Mouse (Mus musculus) embryonic facial prominence, embryonic 14.5 days (tissue): ENCODE results near the gene Drg2. TPM values are rescaled to one million over a fixed set of nuclear protein-coding genes. Genes with fewer than 3 reads are reported as not detected.

Source experiments
- ATAC-seq: fragments of 200-750 bp; cut with Nextera tagmentation; 2 replicates; pipeline ENCODE4 v1.8.0; 2017; ENCODE audit warnings: low read depth, moderate number of reproducible peaks, moderate TSS enrichment
- DNase-seq: peaks from one replicate; pipeline ENCODE4 v3.0.0-alpha.2; 2015; ENCODE audit warnings: low spot score
- H3K27ac ChIP-seq: fragments of 300-500 bp; sonication (generic); replicated peaks from 2 replicates; pipeline ENCODE4 v1.5.1; 2014; ENCODE audit warnings: low read depth, mild to moderate bottlenecking, low read length, moderate library complexity
- H3K27me3 ChIP-seq: fragments of 300-500 bp; sonication (generic); replicated peaks from 2 replicates; pipeline ENCODE4 v1.6.1; 2014; ENCODE audit warnings: low read length; ENCODE audit not compliant: control insufficient read depth, insufficient read depth
- H3K36me3 ChIP-seq: fragments of 300-500 bp; sonication (generic); 2 replicates; pipeline ENCODE4 v1.6.1; 2014; ENCODE audit warnings: low read length, mixed read lengths; ENCODE audit not compliant: control insufficient read depth, insufficient read depth
- H3K4me1 ChIP-seq: fragments of 300-500 bp; sonication (generic); 2 replicates; pipeline ENCODE4 v1.6.1; 2014; ENCODE audit warnings: antibody characterized with exemption, low read length; ENCODE audit not compliant: control insufficient read depth, insufficient read depth
- H3K4me2 ChIP-seq: fragments of 300-500 bp; sonication (generic); 2 replicates; pipeline ENCODE4 v1.6.1; 2014; ENCODE audit warnings: low read depth, mild to moderate bottlenecking, low read length, moderate library complexity, mixed read lengths
- H3K4me3 ChIP-seq: fragments of 300-500 bp; sonication (generic); 2 replicates; pipeline ENCODE4 v1.5.1; 2014; ENCODE audit warnings: low read depth, mild to moderate bottlenecking, low read length
- H3K9ac ChIP-seq: fragments of 300-500 bp; sonication (generic); 2 replicates; pipeline ENCODE4 v1.6.1; 2014; ENCODE audit warnings: low read depth, mild to moderate bottlenecking, low read length, moderate library complexity, mixed read lengths
- H3K9me3 ChIP-seq: fragments of 300-500 bp; sonication (generic); 2 replicates; pipeline ENCODE4 v1.6.1; 2016; ENCODE audit warnings: low read length; ENCODE audit not compliant: control insufficient read depth
- WGBS: fragments of 180-500 bp; shearing (Covaris S2); extraction: QIAGEN DNeasy Blood & Tissue Kit; methylation state at CpG from one replicate; pipeline ENCODE4 v1.1.7; 2014; 5-methylcytosine and 5-hydroxymethylcytosine counted together
- polyA plus RNA-seq: library from polyadenylated mRNA; unstranded; fragments of >200 nt; fragmentation: Nextera tagmentation; extraction: Ambion mirVana; gene quantifications from 2 replicates; pipeline ENCODE4 v1.2.1, GENCODE M21; 2014

Drg2 gene
- polyA plus RNA-seq, 1 experiment from 2014 or later: 95.2 TPM

DNA sequence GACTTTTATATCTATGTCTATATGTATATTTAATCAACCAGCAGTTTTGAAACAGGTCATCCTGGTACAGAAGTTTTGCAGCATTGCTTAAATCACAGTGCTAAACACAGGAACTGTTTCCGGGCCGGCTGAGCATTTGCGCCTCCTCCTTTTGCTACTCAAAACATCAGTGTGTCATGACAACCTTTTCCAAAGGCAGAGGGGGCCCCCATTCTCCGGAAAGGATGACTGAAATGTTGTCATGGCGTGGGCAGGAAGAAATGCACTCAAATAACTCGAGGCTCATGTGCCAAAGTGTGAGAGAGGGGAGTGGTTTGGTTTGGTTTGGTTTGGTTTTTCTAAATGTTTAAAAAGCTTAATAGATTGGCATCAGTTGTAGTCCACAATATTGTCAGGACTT lies 11.5 kb upstream of the Drg2 start:
- Histone ChIP-seq H3K9me3 (no peaks in the 10 kb centered on the region), H3K4me1 (no peaks in the 10 kb centered on the region), H3K4me3 (no peak overlapping the region), H3K36me3 (peaks cover 53% of the 10 kb centered on the region), H3K4me2 (no peak overlapping the region), H3K27ac (no peak overlapping the region), H3K27me3 (no peaks in the 10 kb centered on the region), H3K9ac (no peak overlapping the region)
- 87% methylated on average over 6 of the region's 6 CpGs for WGBS
- ATAC-seq: no peak
- DNase-seq: no peak

DNA sequence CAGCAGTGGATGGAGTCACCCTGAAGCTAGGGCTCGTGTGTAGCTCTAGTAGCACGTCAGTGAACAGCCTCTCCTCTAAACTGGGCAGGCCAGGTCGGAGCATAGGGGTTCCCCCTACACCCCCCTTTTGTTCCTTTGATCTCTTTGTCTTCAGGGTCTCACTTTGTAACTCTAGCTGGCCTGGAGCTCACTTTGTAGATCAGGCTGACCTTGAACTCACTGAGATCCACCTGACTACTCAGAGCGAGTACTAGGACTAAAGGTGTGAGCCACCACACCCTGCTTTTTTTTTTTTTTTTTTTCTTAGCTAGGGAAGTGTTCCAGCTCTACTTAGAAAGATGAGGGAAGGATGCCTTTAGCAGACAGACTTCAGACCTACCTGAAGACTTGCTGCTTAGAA lies 10.4 kb upstream of the Drg2 start:
- DNase-seq: no peak
- 81% methylated on average over 4 of the region's 4 CpGs for WGBS
- peaks cover 42% of the 10 kb centered on the region for H3K36me3 ChIP-seq

DNA sequence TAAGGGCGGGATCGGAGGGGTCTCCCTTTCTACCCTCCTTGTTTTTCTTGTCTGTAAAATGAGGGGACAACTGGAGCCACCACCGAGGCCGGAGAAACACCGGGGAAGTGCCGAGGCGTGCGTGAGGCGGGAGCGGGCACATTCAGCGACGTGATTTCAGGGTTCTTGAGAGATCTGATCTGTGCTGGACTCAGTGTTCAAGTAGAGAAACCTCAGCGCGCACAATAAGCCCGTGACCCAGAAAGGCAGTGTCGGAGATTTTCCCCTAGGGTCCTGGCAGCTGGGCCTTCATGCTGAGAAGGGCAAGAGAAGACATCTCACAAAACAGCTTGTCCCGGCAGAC lies 325 bp downstream of the Drg2 start:
- DNase-seq (no peak), ATAC-seq (peak; percentile 5; the same call in 1 of the 2 replicates)
- Histone ChIP-seq H3K27ac (peak overlapping the region; percentile 50; the same call in 1 of the 2 replicates), H3K4me1 (peaks cover 4% of the 10 kb centered on the region), H3K4me2 (peak overlapping the region; percentile 62), H3K9me3 (no peaks in the 10 kb centered on the region), H3K4me3 (peak overlapping the region; percentile 62), H3K27me3 (no peaks in the 10 kb centered on the region), H3K9ac (peak overlapping the region; percentile 80), H3K36me3 (peaks cover 38% of the 10 kb centered on the region)
- WGBS: under 1% methylated on average over 17 of the region's 17 CpGs

More for the DNA sequence above, 10.4 kb upstream of the Drg2 start:
- H3K9me3 ChIP-seq: no peaks in the 10 kb centered on the region
- H3K4me2 ChIP-seq: no peak overlapping the region
- no peak for ATAC-seq
- H3K27ac ChIP-seq: no peak overlapping the region
- H3K27me3 ChIP-seq: no peaks in the 10 kb centered on the region
- no peak overlapping the region for H3K4me3 ChIP-seq
- no peak overlapping the region for H3K9ac ChIP-seq
- H3K4me1 ChIP-seq: no peaks in the 10 kb centered on the region

DNA sequence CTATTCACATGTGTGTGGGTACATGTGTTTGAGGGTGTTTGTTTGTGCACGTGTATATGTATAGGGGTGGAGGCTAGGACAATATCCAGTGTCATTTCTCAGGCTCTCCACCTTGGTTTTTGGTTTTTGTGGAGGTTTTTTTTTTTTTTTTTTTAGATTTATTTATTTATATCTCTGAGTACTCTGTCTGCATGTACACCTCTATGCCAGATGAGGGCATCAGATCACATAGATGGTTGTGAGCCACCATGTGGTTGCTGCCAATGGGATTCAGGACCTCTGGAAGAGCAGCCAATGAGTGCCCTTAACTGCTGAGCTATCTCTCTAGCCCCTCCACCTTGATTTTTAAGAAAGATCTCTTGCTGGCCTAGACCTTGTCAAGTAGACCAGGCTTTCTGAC lies 3.6 kb downstream of the Drg2 start:
- peaks cover 4% of the 10 kb centered on the region for H3K4me1 ChIP-seq
- WGBS: 90% methylated on average over 1 of the region's 1 CpGs
- no peak for ATAC-seq

DNA sequence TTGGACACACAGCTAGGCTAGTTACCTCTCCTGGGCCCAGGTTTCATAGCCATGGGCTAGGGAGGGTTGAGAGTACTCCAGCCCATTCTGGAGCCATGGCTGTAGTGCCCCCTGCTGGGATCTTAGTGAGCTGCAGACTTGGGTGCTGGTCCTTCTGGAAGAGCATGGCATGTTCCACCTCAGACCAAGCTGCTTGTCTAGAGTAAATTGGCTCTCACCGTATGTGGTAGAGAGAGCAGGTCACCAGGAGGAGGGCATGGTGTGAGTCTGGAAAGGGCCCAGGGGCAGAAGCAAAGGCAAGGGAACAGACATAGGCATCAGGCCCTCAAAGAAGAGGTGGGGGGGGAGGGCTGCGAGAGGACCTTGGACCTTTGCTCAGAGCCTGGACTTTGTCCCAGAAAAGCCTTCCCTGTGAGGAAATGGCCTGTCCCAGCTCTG lies 11.6 kb downstream of the Drg2 start:
- no peaks in the 10 kb centered on the region for H3K27me3 ChIP-seq
- DNase-seq (no peak), ATAC-seq (no peak)
- 98% methylated on average over 2 of the region's 2 CpGs for WGBS
- H3K9ac ChIP-seq: no peak overlapping the region
- peaks cover 83% of the 10 kb centered on the region for H3K36me3 ChIP-seq
- H3K4me3 ChIP-seq: no peak overlapping the region
- no peaks in the 10 kb centered on the region for H3K9me3 ChIP-seq
- H3K4me2 ChIP-seq: no peak overlapping the region
- no peaks in the 10 kb centered on the region for H3K4me1 ChIP-seq
- no peak overlapping the region for H3K27ac ChIP-seq

More for the DNA sequence above, 3.6 kb downstream of the Drg2 start:
- H3K9ac ChIP-seq: no peak overlapping the region
- no peak overlapping the region for H3K4me3 ChIP-seq
- H3K27me3 ChIP-seq: no peaks in the 10 kb centered on the region
- H3K36me3 ChIP-seq: peaks cover 71% of the 10 kb centered on the region
- H3K9me3 ChIP-seq: no peaks in the 10 kb centered on the region
- H3K4me2 ChIP-seq: no peak overlapping the region
- peak; percentile 14 for DNase-seq
- H3K27ac ChIP-seq: no peak overlapping the region

DNA sequence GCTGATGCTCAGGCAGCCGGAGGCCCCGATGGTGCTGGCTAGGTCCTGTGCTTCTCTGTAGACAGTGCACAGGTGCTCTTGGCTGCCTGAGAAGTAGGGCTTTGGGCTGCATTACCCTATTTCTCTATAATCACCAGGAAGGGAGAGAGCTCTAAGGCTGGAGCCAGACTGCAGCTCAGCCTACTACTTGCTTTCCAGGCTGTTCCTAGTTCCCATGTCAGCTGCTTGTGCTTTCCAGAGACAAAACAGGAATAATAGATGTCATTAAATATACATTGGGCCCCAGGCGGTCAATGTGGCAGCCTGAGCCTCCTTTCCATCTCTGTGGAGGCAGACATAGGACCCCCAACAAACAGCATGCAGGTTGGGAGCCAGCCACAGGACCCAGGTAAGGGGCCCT lies 14.6 kb downstream of the Drg2 start, which contains the start of gene Myo15:
Myo15 (plus strand) TSS at position 301 of the 400 bp plus-strand sequence.
- Histone ChIP-seq H3K9ac (no peak within 1 kb of the TSS), H3K9me3 (no peaks in the 10 kb centered on the region), H3K4me3 (no peak within 1 kb of the TSS), H3K4me2 (no peak within 1 kb of the TSS), H3K27me3 (no peaks in the 10 kb centered on the region), H3K36me3 (peaks cover 53% of the 10 kb centered on the region), H3K4me1 (no peaks in the 10 kb centered on the region), H3K27ac (no peak within 1 kb of the TSS)
- ATAC-seq: no peak
- no peak for DNase-seq
- WGBS: 96% methylated on average over 3 of the region's 3 CpGs

DNA sequence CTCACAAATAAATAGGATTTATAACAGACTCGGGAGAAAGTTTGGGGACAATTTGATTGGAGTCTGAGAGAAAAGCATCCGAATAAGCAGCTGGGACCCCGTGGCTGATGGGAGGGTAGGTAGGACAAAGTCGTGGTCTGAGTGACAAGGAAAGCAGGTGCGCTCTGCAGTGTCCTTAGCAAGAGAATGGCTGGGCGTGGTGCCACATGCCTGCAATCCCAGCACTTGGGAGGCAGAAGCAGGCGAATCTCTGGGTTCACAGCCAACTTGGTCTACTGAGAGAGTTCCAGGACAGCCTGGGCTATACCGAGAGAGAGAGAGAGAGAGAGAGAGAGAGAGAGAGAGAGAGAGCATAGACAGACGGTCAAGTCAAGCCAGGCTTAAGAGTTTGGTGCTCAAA lies 16.4 kb downstream of the Drg2 start:
- peaks cover 35% of the 10 kb centered on the region for H3K36me3 ChIP-seq
- DNase-seq: no peak
- H3K4me2 ChIP-seq: no peak overlapping the region
- H3K4me3 ChIP-seq: no peak overlapping the region
- H3K27me3 ChIP-seq: no peaks in the 10 kb centered on the region
- no peaks in the 10 kb centered on the region for H3K9me3 ChIP-seq
- ATAC-seq: no peak
- H3K27ac ChIP-seq: no peak overlapping the region
- WGBS: 80% methylated on average over 9 of the region's 9 CpGs
- no peak overlapping the region for H3K9ac ChIP-seq
- no peaks in the 10 kb centered on the region for H3K4me1 ChIP-seq

DNA sequence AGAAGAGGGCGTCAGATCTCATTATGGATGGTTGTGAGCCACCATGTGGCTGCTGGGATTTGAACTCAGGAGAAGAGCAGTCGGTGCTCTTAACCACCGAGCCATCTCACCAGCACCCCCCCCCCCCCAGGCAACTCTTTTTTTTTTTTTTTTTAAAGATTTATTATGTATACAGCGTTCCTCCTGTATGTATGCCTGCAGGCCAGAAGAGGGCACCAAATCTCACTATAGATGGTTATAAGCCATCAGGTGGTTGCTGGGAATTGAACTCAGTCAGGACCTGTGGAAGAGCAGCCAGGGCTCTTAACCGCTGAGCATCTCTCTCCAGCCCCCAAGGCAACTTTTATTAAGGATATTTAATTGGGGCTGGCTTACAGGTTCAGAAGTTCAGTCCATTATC lies 20.1 kb downstream of the Drg2 start:
- Histone ChIP-seq H3K27ac (no peak overlapping the region), H3K9me3 (no peaks in the 10 kb centered on the region), H3K4me3 (no peak overlapping the region), H3K4me2 (no peak overlapping the region), H3K9ac (no peak overlapping the region), H3K4me1 (no peaks in the 10 kb centered on the region), H3K36me3 (peaks cover 3% of the 10 kb centered on the region; the same call in 1 of the 2 replicates), H3K27me3 (no peaks in the 10 kb centered on the region)
- no peak for ATAC-seq
- WGBS: 81% methylated on average over 5 of the region's 5 CpGs
- no peak for DNase-seq

DNA sequence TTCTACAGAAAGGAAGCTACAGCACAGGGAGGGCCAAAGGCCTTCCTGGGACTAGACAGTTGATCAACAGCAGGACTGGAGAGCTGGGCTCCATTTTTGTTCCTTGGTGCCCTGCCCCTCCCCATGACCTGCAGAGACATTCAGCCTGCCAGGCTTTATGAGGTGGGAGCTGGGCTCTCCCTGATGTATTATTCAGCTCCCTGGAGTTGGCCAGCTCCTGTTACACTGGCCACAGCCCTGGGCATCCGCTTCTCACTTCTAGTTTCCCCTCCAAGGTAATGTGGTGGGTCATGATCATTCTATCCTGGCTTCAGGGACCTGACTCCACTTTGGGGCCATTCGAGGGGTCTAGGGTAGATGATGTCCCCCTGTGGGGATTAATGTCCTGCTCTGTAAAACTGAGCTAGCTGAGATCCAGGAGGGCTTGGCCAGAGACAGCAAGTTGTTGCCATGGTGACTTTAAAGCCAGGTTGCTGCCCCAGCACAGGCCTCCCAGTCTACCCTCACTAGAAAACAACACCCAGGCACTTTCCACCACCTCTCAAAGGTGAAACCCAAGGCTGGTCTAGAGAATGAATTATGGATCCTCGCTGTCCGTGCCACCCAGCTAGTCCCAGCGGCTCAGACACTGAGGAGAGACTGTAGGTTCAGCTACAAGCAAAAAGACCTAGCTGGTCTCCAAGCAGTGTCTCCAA lies 21.4 kb downstream of the Drg2 start:
- DNase-seq (no peak), ATAC-seq (no peak)
- Histone ChIP-seq H3K27me3 (no peaks in the 10 kb centered on the region), H3K36me3 (no peaks in the 10 kb centered on the region), H3K9ac (no peak overlapping the region), H3K4me3 (no peak overlapping the region), H3K9me3 (no peaks in the 10 kb centered on the region), H3K27ac (no peak overlapping the region), H3K4me2 (no peak overlapping the region), H3K4me1 (no peaks in the 10 kb centered on the region)
- 77% methylated on average over 5 of the region's 5 CpGs for WGBS
